Mouse (Mus musculus): ENCODE results near the gene Idh3a. TPM values are rescaled to one million over a fixed set of nuclear protein-coding genes. Genes with fewer than 3 reads are reported as not detected.
A peak's percentile ranks its signal among the peaks of the same experiment; 100 is the strongest.
"Not testable (repeated sequence)": the region's sequence is repeated elsewhere in the genome, so short reads cannot be mapped to it uniquely, and the experiment has no call there.

The Idh3a gene
- total and polyA plus RNA-seq, 3 experiments: 367 to 582 (median 507) TPM

DNA sequence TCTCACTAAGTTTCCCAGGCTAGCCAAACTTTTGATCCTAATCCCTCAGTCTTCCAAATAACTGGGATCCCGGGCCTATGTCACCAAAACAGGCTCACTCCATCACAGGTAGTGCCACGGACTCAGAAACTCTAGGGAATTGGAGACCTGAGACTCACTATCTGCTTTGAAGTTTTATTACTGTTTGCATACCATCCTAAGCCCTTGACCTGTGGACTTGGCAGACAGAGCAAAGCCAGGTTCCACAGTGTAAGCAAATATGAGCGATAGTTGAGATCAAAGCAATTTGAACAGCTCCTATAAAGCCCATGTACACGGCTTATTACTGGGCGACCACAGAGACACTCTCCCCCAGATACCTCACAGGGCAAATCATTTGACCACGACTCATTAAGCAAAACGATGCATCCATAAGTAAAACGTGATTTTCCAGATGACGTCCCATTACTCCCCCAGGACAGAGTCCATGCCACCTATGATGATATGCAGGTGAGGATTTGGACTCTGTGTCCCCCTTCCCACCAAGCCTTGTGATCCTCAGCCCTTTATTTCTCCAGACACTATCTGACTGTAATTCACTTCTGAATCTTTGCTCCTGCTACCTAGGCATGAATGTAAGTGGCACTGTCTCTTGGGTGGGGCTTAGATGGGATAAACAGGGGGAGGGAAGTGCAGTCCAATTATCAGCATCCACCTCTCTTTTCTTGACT lies 14.8 kb upstream of the Idh3a start:
- intact Hi-C loops (cut with DNase I): no loop called here
- 76% methylated on average over 9 of the region's 9 CpGs for WGBS
- no peak overlapping the region for H3K9ac ChIP-seq (ENCODE audit: low read depth, low read length)
- no peaks in the 10 kb centered on the region for H3K36me3 ChIP-seq (ENCODE audit: control insufficient read depth, insufficient read depth, low read length)
- no peak overlapping the region for H3K4me3 ChIP-seq
- TF ChIP-seq POLR2A (IDR thresholded peaks at IDR 0.05; ENCODE audit: insufficient read depth, low read depth, low read length) (no peak), EP300 (IDR thresholded peaks at IDR 0.05; ENCODE audit: insufficient read depth, low read depth, low read length) (no peak), CTCF (IDR thresholded peaks at IDR 0.05) (no peak)
- no peaks in the 10 kb centered on the region for H3K27me3 ChIP-seq (ENCODE audit: control insufficient read depth, insufficient read depth, low read length)
- no peaks in the 10 kb centered on the region for H3K4me1 ChIP-seq (ENCODE audit: control insufficient read depth, insufficient read depth, low read length)
- no peak for DNase-seq
- no peaks in the 10 kb centered on the region for H3K79me2 ChIP-seq (replicated peaks; ENCODE audit: control insufficient read depth, insufficient read depth, low read length)
- H3K27ac ChIP-seq: no peak overlapping the region

DNA sequence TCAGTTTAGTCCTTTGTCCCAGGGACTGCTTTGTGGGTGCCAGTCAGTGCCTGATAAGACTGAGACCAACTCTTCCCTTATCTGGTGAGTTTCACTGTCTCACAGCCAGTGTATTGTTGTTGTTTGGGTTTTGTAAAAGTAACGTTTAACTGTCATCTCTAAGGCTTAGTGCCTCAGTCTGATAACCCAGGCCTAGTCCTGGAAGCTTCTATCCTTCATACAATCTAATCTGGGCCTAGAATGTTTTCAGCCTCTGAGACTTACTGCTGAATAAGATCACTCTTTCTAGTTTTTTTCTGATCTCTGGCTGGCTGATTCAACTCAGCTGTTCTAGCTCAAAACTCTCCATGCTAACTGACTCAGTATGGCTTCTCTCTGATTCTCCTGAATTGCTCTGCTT lies 2.4 kb upstream of the Idh3a start:
- no peaks in the 10 kb centered on the region for H3K27me3 ChIP-seq (ENCODE audit: control insufficient read depth, insufficient read depth, low read length)
- intact Hi-C loops (cut with DNase I): loop anchor here (2.0 kb wide), 1 partner anchor 81 kb away; no protein-coding TSS in a partner anchor

DNA sequence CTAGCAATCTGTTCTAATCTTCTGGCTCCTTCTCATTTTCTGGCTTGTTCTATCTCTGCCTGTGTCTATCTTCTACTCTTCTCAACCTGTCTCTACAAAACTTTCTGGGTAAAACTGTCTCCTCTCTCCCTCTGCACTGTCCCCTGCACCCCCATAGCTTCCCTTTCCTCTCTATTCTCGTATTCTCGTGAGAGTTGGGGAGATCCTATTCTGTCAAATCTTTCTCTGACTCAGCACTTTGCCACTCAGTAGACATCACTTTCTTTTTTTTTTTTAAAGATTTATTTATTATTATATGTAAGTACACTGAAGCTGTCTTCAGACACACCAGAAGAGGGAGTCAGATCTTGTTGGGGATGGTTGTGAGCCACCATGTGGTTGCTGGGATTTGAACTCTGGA lies 2.0 kb upstream of the Idh3a start:
- H3K27ac ChIP-seq; H3K79me2 ChIP-seq (replicated peaks; ENCODE audit: control insufficient read depth, insufficient read depth, low read length); H3K4me1 ChIP-seq (ENCODE audit: control insufficient read depth, insufficient read depth, low read length); H3K36me3 ChIP-seq (ENCODE audit: control insufficient read depth, insufficient read depth, low read length); H3K27me3 ChIP-seq (ENCODE audit: control insufficient read depth, insufficient read depth, low read length); DNase-seq; H3K9ac ChIP-seq (ENCODE audit: low read depth, low read length); H3K4me3 ChIP-seq: not testable (repeated sequence)
- 78% methylated on average over 2 of the region's 2 CpGs for WGBS
- intact Hi-C loops (cut with DNase I): loop anchor here (2.0 kb wide), 1 partner anchor 81 kb away; no protein-coding TSS in a partner anchor

More for the DNA sequence above, 2.4 kb upstream of the Idh3a start:
- Histone ChIP-seq H3K27ac (no peak overlapping the region), H3K36me3 (ENCODE audit: control insufficient read depth, insufficient read depth, low read length) (no peaks in the 10 kb centered on the region), H3K79me2 (replicated peaks; ENCODE audit: control insufficient read depth, insufficient read depth, low read length) (peaks cover 1% of the 10 kb centered on the region; the same call in 1 of the 2 replicates), H3K9ac (ENCODE audit: low read depth, low read length) (no peak overlapping the region), H3K4me1 (ENCODE audit: control insufficient read depth, insufficient read depth, low read length) (peaks cover 2% of the 10 kb centered on the region), H3K4me3 (no peak overlapping the region)
- DNase-seq: no peak
- 8% methylated on average over 1 of the region's 1 CpGs for WGBS
- TF ChIP-seq EP300 (IDR thresholded peaks at IDR 0.05; ENCODE audit: insufficient read depth, low read depth, low read length) (no peak), POLR2A (IDR thresholded peaks at IDR 0.05; ENCODE audit: insufficient read depth, low read depth, low read length) (no peak), CTCF (IDR thresholded peaks at IDR 0.05) (no peak)

DNA sequence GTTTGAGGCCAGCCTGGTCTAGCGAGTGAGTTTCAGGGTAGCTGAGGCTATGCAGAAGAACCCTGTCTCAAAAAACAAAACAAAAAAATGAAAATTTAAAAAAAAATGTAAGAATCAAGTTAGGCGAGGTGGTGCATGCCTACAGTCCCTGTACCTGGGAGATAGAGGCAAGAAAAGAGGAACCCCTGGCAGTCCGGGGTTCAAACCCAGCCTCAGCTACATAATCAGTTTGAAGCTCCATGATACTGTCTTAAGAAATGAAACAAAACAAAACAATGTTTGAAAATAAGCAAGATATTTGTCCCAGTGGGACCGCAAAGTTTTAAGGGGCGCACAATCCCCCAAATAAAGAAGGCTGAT lies 315 bp upstream of the Idh3a start:
- 32% methylated on average over 5 of the region's 5 CpGs for WGBS
- no peak for DNase-seq
- no peak overlapping the region for H3K27ac ChIP-seq
- H3K4me3 ChIP-seq: peak overlapping the region; percentile 99
- no peaks in the 10 kb centered on the region for H3K27me3 ChIP-seq (ENCODE audit: control insufficient read depth, insufficient read depth, low read length)
- H3K79me2 ChIP-seq (replicated peaks; ENCODE audit: control insufficient read depth, insufficient read depth, low read length): peaks cover 2% of the 10 kb centered on the region; the same call in 1 of the 2 replicates
- intact Hi-C loops (cut with DNase I): loop anchor here (2.0 kb wide), 2 partner anchors 25 to 83 kb away; partner anchors contain the start of gene Cib2
- H3K36me3 ChIP-seq (ENCODE audit: control insufficient read depth, insufficient read depth, low read length): peaks cover 4% of the 10 kb centered on the region
- H3K9ac ChIP-seq (ENCODE audit: low read depth, low read length): no peak overlapping the region
- no peak for TF ChIP-seq CTCF (IDR thresholded peaks at IDR 0.05)
- no peak for TF ChIP-seq EP300 (IDR thresholded peaks at IDR 0.05; ENCODE audit: insufficient read depth, low read depth, low read length)
- no peak for TF ChIP-seq POLR2A (IDR thresholded peaks at IDR 0.05; ENCODE audit: insufficient read depth, low read depth, low read length)
- peaks cover 2% of the 10 kb centered on the region for H3K4me1 ChIP-seq (ENCODE audit: control insufficient read depth, insufficient read depth, low read length)

DNA sequence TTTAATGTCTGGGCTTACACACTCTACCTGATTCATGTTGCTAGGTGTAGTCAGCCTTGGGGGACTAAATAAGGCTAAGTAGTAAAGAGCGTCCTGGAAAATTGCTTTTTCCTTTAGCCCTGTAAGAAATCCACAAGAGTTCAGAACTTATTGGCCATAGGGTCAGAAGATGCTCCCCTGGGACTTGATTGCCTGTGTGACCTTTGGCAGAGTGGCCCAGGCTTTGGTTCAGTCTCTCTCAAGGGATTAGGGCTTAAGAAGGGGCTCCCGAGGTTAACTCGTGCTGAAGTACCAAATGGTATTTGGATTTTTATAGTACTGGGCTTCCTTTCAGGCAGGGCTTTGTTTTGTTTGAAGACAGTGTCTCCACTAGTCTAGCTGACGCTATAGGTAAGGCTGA lies 1.7 kb downstream of the Idh3a start:
- 41% methylated on average over 4 of the region's 4 CpGs for WGBS
- H3K4me1 ChIP-seq (ENCODE audit: control insufficient read depth, insufficient read depth, low read length): peaks cover 2% of the 10 kb centered on the region
- H3K9ac ChIP-seq (ENCODE audit: low read depth, low read length): peak overlapping the region; percentile 59; the same call in 1 of the 2 replicates
- peaks cover 17% of the 10 kb centered on the region for H3K36me3 ChIP-seq (ENCODE audit: control insufficient read depth, insufficient read depth, low read length)
- H3K4me3 ChIP-seq: peak overlapping the region; percentile 99
- TF ChIP-seq CTCF (IDR thresholded peaks at IDR 0.05) (no peak), EP300 (IDR thresholded peaks at IDR 0.05; ENCODE audit: insufficient read depth, low read depth, low read length) (no peak), POLR2A (IDR thresholded peaks at IDR 0.05; ENCODE audit: insufficient read depth, low read depth, low read length) (no peak)
- H3K79me2 ChIP-seq (replicated peaks; ENCODE audit: control insufficient read depth, insufficient read depth, low read length): peaks cover 2% of the 10 kb centered on the region; the same call in 1 of the 2 replicates
- DNase-seq: no peak
- no peaks in the 10 kb centered on the region for H3K27me3 ChIP-seq (ENCODE audit: control insufficient read depth, insufficient read depth, low read length)
- H3K27ac ChIP-seq: peak overlapping the region; percentile 91
- intact Hi-C loops (cut with DNase I): loop anchor here (2.0 kb wide), 1 partner anchor 27 kb away; the partner anchor contains the start of gene Cib2

DNA sequence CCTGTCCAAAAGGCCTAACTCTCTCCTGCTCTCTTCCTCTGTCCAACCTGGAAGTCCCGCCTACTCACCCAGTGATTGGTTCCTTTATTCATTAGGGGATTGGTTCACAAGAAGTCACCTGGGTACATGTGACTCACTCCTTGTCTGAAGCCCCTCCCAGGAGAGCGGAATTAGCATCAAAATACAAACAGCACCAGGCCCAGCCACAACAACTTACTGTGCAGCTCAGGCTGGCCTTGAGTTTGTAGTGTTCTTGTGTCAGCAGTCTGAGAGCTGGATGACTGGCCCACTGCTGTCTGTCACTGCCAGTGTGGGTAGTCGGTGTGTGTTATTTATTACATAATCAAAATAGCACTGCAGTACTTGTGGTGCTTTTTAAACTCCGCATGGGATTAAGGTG lies 7.5 kb downstream of the Idh3a start:
- H3K9ac ChIP-seq (ENCODE audit: low read depth, low read length); H3K79me2 ChIP-seq (replicated peaks; ENCODE audit: control insufficient read depth, insufficient read depth, low read length); H3K27ac ChIP-seq; H3K27me3 ChIP-seq (ENCODE audit: control insufficient read depth, insufficient read depth, low read length); DNase-seq; H3K4me3 ChIP-seq; intact Hi-C loops (cut with DNase I); H3K4me1 ChIP-seq (ENCODE audit: control insufficient read depth, insufficient read depth, low read length): not testable (repeated sequence)
- peaks cover 49% of the 10 kb centered on the region for H3K36me3 ChIP-seq (ENCODE audit: control insufficient read depth, insufficient read depth, low read length)
- WGBS: 73% methylated on average over 4 of the region's 4 CpGs
